Mouse (Mus musculus): ENCODE measurements around the gene Zswim1.

DNA sequence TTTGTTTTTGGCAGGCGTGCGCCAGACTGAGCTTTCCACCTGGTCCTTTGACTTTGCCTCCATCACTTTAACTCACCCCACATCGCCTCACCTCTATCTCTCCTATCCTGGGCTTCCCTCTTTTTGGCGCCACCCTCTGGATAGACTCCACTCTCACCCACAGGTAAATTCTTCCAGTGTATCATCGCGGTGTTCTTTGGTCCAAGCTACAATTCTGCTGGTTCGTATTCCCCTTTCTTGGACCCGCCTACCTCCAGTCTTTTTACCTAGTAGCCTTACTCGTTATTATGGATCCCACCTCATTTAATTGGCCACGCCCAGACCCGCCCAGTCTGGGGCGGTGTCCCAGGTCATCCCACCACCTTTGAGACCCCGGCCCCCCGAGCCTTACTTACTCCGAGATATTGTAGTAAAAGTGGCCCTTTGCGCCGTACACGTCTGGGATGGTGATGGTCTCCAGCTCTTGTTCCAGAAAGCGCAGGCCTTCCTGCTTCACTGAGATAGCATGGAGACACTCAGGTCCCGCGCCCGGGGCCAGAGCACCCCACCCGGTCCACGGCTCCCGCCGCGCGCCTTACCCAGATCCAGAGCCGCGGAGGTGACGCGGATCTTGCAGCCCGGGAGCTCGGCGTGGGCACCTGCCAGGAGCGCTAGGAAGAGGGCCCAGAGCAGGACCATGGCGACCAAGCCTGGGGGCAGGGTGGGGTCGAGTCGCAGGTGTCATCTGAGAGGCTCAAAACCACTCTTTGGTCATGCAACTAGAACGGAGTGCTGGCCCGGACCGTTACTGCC, 34.0 kb downstream of the Zswim1 start:
- TF ChIP-seq BHLHE40 (IDR thresholded peaks at IDR 0.05; ENCODE audit: borderline replicate concordance, low read depth, low read length) (no peak), MYB (IDR thresholded peaks at IDR 0.05; ENCODE audit: low read depth, low read length) (no peak), CTCF (IDR thresholded peaks at IDR 0.05 in 2 of 3, conservative IDR thresholded peaks at IDR 0.05 in 1 of 3; ENCODE audit: control insufficient read depth in 1 of 3, insufficient read depth in 1 of 3, low read depth in 2 of 3, low read length in 3 of 3, poor library complexity in 1 of 3, severe bottlenecking in 1 of 3) (peak in 1 of 3 experiments; percentile 17; a peak in 1 of 6 replicates), NELFE (IDR thresholded peaks at IDR 0.05; ENCODE audit: low read depth, low read length) (no peak), KAT2A (conservative IDR thresholded peaks at IDR 0.05; ENCODE audit: low read depth, low read length) (no peak), CHD2 (IDR thresholded peaks at IDR 0.05; ENCODE audit: low read length) (no peak), GABPA (IDR thresholded peaks at IDR 0.05; ENCODE audit: low read depth, low read length) (no peak), POLR2A (IDR thresholded peaks at IDR 0.05; ENCODE audit: control insufficient read depth in 1 of 2, insufficient read depth in 1 of 2, low read depth in 1 of 2, low read length in 2 of 2, poor library complexity in 1 of 2) (no peak; a peak in 1 of 4 replicates), ZKSCAN1 (IDR thresholded peaks at IDR 0.05; ENCODE audit: low read depth, low read length) (no peak)
